Mouse (Mus musculus) forebrain, embryonic 15.5 days (tissue): ENCODE measurements around the gene Grid1. TPM values are rescaled to one million over a fixed set of nuclear protein-coding genes. Genes with fewer than 3 reads are reported as not detected.

Experiments used
- ATAC-seq: fragments of 200-750 bp; cut with Nextera tagmentation; replicated peaks from 2 replicates; pipeline ENCODE4 v1.8.0; 2017; ENCODE audit warnings: mild to moderate bottlenecking, moderate TSS enrichment, moderate library complexity
- H3K27ac ChIP-seq: fragments of 300-500 bp; sonication (generic); replicated peaks from 2 replicates; pipeline ENCODE4 v1.5.1; 2015; ENCODE audit warnings: mild to moderate bottlenecking, inconsistent platforms
- H3K27me3 ChIP-seq: fragments of 300-500 bp; sonication (generic); 2 replicates; pipeline ENCODE4 v1.6.1; 2015; ENCODE audit warnings: inconsistent platforms
- H3K36me3 ChIP-seq: fragments of 300-500 bp; sonication (generic); 2 replicates; pipeline ENCODE4 v1.6.1; 2015; ENCODE audit warnings: mild to moderate bottlenecking, inconsistent platforms
- H3K4me1 ChIP-seq: fragments of 300-500 bp; sonication (generic); 2 replicates; pipeline ENCODE4 v1.6.1; 2015; ENCODE audit warnings: inconsistent platforms
- H3K4me2 ChIP-seq: fragments of 300-500 bp; sonication (generic); replicated peaks from 2 replicates; pipeline ENCODE4 v1.6.1; 2015; ENCODE audit warnings: mild to moderate bottlenecking, inconsistent platforms
- H3K4me3 ChIP-seq: fragments of 300-500 bp; sonication (generic); 2 replicates; pipeline ENCODE4 v1.5.1; 2015; ENCODE audit warnings: mild to moderate bottlenecking, inconsistent platforms
- H3K9ac ChIP-seq: fragments of 300-500 bp; sonication (generic); replicated peaks from 2 replicates; pipeline ENCODE4 v1.6.1; 2015; ENCODE audit warnings: mild to moderate bottlenecking, inconsistent platforms
- H3K9me3 ChIP-seq: fragments of 300-500 bp; sonication (generic); 2 replicates; pipeline ENCODE4 v1.6.1; 2016; ENCODE audit warnings: inconsistent platforms
- WGBS: fragments of 180-500 bp; shearing (Covaris S2); methylation state at CpG from one replicate; pipeline ENCODE4 v1.1.7; 2015; ENCODE audit warnings: mixed read lengths; 5-methylcytosine and 5-hydroxymethylcytosine counted together
- polyA plus RNA-seq: library from polyadenylated mRNA; unstranded; fragments of >200 nt; fragmentation: Nextera tagmentation; extraction: Ambion mirVana; gene quantifications from 2 replicates; pipeline ENCODE4 v1.2.1, GENCODE M21; 2015

Grid1 gene
- polyA plus RNA-seq, 1 experiment from 2014 or later = 4.1 TPM

DNA sequence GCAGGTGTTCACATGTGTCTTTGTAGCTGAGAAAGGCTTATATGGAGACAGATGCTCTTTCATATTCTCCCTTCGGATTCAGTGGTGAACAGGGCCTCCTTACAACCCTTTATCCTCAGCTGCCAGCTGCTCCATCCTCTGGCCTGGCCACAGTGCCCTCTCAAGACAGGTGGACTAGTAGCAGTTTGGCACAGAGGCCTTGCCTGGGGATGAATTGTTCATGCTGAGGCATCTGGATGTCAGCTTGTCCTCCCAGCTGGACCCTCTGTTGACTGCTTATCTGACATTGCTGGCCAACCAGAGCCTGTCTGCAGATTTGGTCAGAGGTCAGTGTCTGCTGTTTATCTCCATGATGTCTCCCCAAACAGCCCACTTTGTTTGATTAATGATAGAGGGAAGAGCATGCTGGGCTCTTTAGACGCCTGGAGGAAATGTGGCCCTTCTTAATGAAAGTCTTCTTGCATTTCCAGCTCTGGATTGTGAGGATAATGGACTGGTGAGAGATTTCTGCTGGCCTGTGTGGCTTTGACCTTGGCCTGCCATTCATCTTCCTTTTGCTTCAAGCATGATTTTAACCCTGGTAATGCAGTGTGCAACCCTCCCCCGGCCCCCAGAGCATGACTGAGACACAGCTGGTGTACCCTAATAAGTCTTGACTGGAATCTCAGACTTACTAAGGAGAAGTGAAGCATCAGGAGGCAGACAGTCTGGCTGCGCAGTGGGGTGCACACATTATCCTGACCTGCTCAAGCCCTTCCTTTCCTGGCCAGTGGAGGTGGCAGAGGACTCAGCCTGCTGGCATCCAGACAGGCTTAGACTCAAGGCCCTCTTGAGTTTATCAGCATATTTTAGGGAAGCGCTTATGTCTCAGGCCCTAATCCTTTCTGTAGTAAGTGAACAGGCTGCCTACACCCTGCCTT lies 493.7 kb downstream of the Grid1 start:
- Histone ChIP-seq H3K9me3 (no peaks in the 10 kb centered on the region), H3K4me2 (no peak overlapping the region), H3K36me3 (no peaks in the 10 kb centered on the region), H3K27ac (no peak overlapping the region), H3K9ac (no peak overlapping the region), H3K4me1 (no peaks in the 10 kb centered on the region), H3K4me3 (no peak overlapping the region), H3K27me3 (no peaks in the 10 kb centered on the region)
- no peak for ATAC-seq
- 78% methylated on average over 5 of the region's 5 CpGs for WGBS

DNA sequence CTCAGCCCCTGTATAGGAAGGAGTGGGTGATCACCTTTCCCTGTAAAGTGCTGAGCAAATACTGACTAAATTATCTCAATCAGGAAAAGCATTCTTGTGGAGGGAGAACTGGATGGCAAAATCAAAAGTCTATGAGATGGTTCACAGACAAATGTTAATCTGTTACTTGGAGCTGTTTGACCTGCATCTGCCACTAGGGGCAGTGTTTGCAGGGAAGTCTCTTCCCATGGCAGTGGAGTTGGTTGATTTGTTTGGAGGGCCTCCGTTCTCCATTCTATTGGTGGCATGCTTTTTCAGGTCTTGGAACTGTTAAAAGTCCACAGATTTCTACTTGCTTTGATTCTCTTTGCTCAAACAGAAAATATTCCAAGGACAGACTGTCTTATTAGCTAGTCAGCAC lies 506.4 kb downstream of the Grid1 start:
- Histone ChIP-seq H3K36me3 (no peaks in the 10 kb centered on the region), H3K4me1 (no peaks in the 10 kb centered on the region), H3K4me2 (no peak overlapping the region), H3K9me3 (no peaks in the 10 kb centered on the region), H3K9ac (no peak overlapping the region), H3K27me3 (no peaks in the 10 kb centered on the region), H3K4me3 (no peak overlapping the region), H3K27ac (no peak overlapping the region)
- 74% methylated on average over 1 of the region's 1 CpGs for WGBS
- no peak for ATAC-seq

DNA sequence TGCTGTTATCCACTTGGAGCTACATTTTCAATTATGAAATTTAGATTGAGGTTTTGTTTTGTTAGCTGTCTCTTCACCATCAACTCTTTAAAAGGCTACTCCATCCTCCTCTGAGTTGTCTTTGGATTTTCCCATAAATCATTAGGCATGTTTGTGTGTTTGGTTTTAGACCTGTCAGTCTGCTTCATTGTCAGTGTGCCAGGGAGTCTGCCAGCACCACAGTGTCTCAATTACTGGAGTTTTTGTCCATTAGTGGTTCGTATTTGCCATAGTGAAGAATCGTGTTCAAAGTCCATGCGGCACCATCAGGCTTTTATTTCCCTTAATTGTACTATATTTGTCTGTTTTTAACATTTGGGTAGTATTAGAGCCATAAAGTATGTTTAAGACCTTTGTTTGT lies 516.7 kb downstream of the Grid1 start:
- WGBS = 36% methylated on average over 3 of the region's 3 CpGs
- no peaks in the 10 kb centered on the region for H3K36me3 ChIP-seq
- H3K27me3 ChIP-seq = no peaks in the 10 kb centered on the region
- H3K9ac ChIP-seq = no peak overlapping the region
- no peaks in the 10 kb centered on the region for H3K4me1 ChIP-seq
- H3K27ac ChIP-seq = no peak overlapping the region
- ATAC-seq = no peak
- no peak overlapping the region for H3K4me2 ChIP-seq
- no peak overlapping the region for H3K4me3 ChIP-seq
- no peaks in the 10 kb centered on the region for H3K9me3 ChIP-seq

DNA sequence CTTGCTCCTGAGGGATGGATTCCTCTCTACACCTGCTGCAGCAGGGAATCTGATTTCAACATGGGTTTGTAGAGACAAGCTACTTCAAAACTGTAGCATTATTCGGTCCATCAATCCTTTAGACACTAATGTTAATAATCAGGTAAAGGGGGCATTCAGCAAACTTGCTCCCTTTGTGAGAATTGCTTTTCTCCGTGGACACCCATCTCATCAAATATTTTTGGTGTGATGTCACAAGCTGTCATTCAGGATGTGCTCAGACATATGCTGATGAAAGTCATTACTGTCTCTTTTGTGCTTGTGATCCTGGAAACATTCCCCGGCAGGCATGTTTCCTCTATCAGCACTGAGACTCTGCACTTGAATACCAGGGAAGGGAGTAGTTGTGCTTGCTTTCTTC lies 536.1 kb downstream of the Grid1 start:
- Histone ChIP-seq H3K9me3 (no peaks in the 10 kb centered on the region), H3K4me2 (no peak overlapping the region), H3K9ac (no peak overlapping the region), H3K4me1 (no peaks in the 10 kb centered on the region), H3K27ac (no peak overlapping the region), H3K36me3 (no peaks in the 10 kb centered on the region), H3K4me3 (no peak overlapping the region), H3K27me3 (no peaks in the 10 kb centered on the region)
- 58% methylated on average over 3 of the region's 3 CpGs for WGBS
- no peak for ATAC-seq

DNA sequence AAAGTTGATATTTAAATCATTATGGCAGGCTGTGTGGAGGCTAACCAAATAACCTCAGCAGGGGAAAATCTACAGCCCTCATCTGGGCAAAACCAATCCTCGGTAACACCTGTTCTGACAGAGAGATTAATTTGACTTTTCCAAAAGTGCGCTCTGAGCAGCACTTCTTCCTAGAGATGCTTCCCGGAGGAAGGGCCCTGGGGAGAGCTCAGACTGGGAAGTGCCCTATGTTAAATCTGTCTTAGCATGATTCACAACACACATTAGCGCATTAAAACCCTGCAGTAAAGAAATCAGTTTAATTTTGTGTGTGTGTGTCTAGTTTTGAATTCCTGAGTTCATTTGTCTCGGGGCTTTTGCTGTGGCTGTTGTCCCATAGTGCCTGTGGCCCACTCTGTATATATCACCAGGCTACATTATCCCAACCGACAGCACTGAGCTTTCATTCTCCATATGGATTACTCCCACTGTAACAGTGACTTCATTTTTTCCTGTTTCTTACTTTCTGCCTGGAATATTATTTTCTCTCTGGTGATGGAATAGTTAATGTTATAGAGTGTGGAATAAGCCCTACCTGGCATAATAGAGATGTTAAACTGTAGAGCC lies 536.7 kb downstream of the Grid1 start:
- no peaks in the 10 kb centered on the region for H3K27me3 ChIP-seq
- H3K4me3 ChIP-seq = no peak overlapping the region
- H3K36me3 ChIP-seq = no peaks in the 10 kb centered on the region
- WGBS = 85% methylated on average over 6 of the region's 6 CpGs
- no peaks in the 10 kb centered on the region for H3K4me1 ChIP-seq
- H3K4me2 ChIP-seq = no peak overlapping the region
- H3K9ac ChIP-seq = no peak overlapping the region
- no peak overlapping the region for H3K27ac ChIP-seq
- ATAC-seq = no peak
- H3K9me3 ChIP-seq = no peaks in the 10 kb centered on the region

DNA sequence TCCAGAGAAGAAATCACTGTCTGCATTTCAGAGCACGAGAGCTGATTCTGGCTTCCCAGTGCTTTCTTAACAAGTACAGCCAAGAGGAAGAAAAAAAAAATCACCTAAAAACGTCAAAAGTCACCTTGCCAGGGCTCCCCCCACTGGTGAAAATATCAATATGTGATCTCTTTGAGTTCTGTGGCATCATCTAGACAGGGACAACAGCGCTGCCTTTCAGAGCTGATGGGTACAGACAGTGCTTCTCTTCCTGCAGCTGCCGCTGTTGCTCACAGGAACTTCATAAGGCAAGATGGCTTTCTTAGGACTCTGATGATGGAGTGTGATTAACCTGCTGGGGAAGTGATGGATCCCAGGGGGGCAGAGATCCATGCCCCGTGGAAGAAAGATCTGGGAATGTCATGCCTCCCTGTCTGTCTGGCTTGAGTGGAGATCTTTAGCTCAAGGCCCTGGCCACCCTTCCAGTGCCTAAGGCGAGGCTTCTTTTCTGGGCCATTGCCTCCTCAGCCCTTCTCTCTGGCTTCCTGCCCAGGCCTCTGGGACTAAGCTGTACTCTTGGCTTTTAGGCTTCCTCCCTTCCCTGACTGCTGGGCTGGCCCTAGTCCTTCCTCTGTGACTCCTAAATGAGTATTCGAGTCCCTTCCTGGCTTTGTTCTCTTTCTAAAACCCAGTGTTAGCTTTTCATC lies 538.4 kb downstream of the Grid1 start:
- 53% methylated on average over 7 of the region's 7 CpGs for WGBS
- Histone ChIP-seq H3K36me3 (no peaks in the 10 kb centered on the region), H3K9me3 (no peaks in the 10 kb centered on the region), H3K9ac (no peak overlapping the region), H3K4me3 (no peak overlapping the region), H3K4me1 (no peaks in the 10 kb centered on the region), H3K27ac (no peak overlapping the region), H3K4me2 (no peak overlapping the region), H3K27me3 (no peaks in the 10 kb centered on the region)
- no peak for ATAC-seq

DNA sequence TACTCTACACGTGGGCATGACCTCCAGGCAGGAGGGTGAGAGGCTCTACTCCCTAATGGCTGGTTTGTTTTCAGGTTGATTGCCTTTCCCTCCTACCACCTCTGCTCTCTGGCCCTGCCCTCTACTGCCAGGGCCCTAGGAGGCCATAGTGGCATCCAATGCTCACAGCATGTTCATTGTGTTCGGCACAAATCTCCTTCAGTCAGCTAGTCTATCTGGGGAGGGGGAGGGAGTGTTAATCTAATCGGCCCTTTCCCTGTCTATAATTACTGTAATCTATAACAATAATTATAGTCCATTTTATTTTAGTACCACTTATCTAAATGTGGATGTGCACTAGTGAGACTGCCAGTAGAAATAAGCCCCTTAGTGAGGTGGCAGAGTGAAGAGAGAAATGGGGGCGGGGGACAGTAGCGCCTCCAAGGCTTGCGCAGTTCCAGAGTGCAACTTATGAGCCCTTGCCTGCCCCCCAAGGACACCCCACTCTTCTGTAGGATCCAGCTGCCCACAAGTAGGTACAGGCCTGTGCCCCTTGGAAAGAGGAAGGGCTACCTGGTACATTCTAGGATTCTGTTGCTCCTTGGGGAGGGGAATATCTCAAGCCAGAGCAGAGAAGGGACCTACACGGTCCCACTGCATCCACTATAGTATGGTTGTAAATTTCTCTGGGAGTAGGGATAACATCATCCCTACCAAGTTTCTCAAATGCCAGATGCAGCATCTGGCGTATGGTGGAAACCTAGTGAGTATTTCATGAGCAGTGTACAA lies 545.5 kb downstream of the Grid1 start:
- ATAC-seq = peak; percentile 48; the same call in 1 of the 2 replicates
- no peaks in the 10 kb centered on the region for H3K4me1 ChIP-seq
- no peak overlapping the region for H3K9ac ChIP-seq
- H3K27ac ChIP-seq = no peak overlapping the region
- no peaks in the 10 kb centered on the region for H3K9me3 ChIP-seq
- no peak overlapping the region for H3K4me2 ChIP-seq
- H3K4me3 ChIP-seq = no peak overlapping the region
- no peaks in the 10 kb centered on the region for H3K36me3 ChIP-seq
- 58% methylated on average over 8 of the region's 8 CpGs for WGBS
- H3K27me3 ChIP-seq = no peaks in the 10 kb centered on the region

DNA sequence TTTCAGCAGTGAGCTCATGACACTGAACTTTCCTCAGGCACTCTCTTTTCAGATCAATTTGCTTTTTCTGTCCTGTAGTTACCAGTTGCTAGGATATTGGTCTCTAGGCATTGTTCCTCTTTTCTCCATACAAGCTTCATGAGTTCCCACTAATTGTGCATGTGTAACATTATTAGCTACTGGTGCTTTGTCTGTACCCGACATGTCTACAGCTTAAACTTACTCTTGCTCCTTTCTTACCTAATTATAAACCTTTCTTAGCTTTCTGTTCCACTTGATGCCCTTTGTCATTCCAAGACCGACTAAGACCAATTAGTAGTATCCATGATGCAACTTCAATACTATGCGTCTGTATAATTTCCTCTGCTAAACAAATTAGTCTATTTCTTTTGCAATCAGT lies 554.5 kb downstream of the Grid1 start:
- Histone ChIP-seq H3K4me1 (no peaks in the 10 kb centered on the region), H3K4me3 (no peak overlapping the region), H3K4me2 (no peak overlapping the region), H3K27ac (no peak overlapping the region), H3K9me3 (no peaks in the 10 kb centered on the region), H3K36me3 (no peaks in the 10 kb centered on the region), H3K9ac (no peak overlapping the region), H3K27me3 (no peaks in the 10 kb centered on the region)
- peak; percentile 66 for ATAC-seq
- WGBS = 17% methylated on average over 3 of the region's 3 CpGs

DNA sequence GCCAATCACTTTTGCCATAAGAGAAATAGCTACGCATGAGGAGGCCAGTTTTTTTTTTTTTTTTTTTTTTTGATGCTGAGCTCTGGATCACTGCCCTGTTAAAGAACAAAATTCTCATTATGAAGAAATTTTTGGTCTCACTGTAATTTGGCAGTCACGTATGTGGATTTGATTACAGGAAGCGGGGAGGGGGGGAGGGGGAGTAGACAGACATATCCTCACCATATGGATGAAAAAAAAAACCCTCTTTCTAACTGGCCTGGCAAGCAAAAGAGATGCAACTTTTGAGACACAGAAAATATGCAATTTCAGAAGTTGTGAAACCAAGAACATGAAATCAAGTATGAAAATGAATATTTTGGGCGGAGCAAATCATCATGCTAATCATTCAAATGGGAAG lies 573.7 kb downstream of the Grid1 start:
- Histone ChIP-seq H3K27me3 (no peaks in the 10 kb centered on the region), H3K9me3 (no peaks in the 10 kb centered on the region), H3K4me3 (no peak overlapping the region), H3K36me3 (no peaks in the 10 kb centered on the region), H3K4me2 (no peak overlapping the region), H3K27ac (no peak overlapping the region), H3K9ac (no peak overlapping the region), H3K4me1 (no peaks in the 10 kb centered on the region)
- 74% methylated on average over 4 of the region's 4 CpGs for WGBS
- no peak; the same call in 1 of the 2 replicates for ATAC-seq

DNA sequence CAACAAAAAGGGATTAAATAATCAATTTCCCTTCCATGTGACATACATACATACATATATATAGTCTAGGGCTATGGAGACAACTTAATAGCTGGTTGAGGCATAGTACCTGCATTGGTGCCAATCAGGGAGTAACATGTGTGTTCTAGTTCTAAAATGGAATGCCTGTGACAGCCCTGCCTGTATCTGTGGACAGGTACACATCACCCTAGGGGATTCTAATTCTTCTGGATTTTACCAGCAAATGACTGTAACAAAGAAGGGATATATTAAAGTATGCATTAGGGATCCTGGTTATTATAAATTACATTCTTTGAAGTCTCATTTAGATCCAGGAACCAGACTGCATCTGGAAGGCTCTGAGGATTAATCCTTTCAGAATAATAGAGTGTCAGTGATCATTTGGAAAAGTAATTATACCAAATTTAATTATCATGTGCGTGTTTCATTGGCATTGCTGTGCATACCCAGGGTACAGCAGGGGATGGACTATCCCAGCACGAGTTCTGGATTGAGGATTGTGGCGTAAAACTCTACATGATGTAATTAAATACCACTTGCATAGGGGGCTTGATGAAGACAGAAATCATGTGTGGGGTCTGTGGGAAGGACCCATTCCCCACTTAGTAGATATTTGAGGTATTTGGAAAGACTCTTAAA lies 584.5 kb downstream of the Grid1 start:
- H3K9me3 ChIP-seq = no peaks in the 10 kb centered on the region
- whole genome bisulfite sequencing = 70% methylated on average over 3 of the region's 3 CpGs
- no peak for ATAC-seq

DNA sequence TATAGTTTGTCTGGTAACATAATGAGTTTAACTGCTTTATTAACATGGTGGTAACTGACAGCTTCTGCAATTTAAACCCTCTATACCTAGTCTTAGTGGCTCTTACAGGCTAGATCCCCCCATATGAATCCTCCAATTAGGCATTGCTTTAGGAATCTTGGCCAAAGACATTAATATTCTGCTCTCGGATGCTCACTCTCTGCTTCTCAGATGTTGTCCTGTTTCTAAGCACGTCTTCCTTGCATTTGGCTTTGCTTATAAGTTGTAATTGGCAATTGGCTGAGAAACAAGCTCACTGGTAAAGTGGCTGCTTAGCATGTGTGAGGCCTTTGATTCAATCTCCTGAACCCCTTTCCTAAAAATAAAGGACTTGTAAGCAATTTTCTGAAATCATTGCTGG lies 610.4 kb downstream of the Grid1 start:
- Histone ChIP-seq H3K4me3 (no peak overlapping the region), H3K36me3 (no peaks in the 10 kb centered on the region), H3K4me1 (no peaks in the 10 kb centered on the region), H3K4me2 (no peak overlapping the region), H3K27ac (no peak overlapping the region), H3K9me3 (no peaks in the 10 kb centered on the region), H3K27me3 (no peaks in the 10 kb centered on the region), H3K9ac (no peak overlapping the region)
- peak; percentile 64 for ATAC-seq
- 49% methylated on average over 2 of the region's 2 CpGs for WGBS

More for the DNA sequence above, 584.5 kb downstream of the Grid1 start:
- Histone ChIP-seq H3K4me1 (no peaks in the 10 kb centered on the region), H3K36me3 (no peaks in the 10 kb centered on the region), H3K4me3 (no peak overlapping the region), H3K4me2 (no peak overlapping the region), H3K9ac (no peak overlapping the region), H3K27ac (no peak overlapping the region), H3K27me3 (no peaks in the 10 kb centered on the region)
